Mouse (Mus musculus) thymus, adult 2 months (tissue): ENCODE data around the gene Aff3. TPM values are rescaled to one million over a fixed set of nuclear protein-coding genes. Genes with fewer than 3 reads are reported as not detected.

Experiments
- DNase-seq: peaks from one replicate; pipeline ENCODE4 v3.0.0; 2021
- H3K27ac ChIP-seq: fragments of 200-500 bp; 2 replicates; pipeline ENCODE4 v1.5.1; 2012; ENCODE audit warnings: low read length, control low read depth; ENCODE audit not compliant: control insufficient read depth, insufficient read depth
- H3K27me3 ChIP-seq: fragments of 200-500 bp; 2 replicates; pipeline ENCODE4 v1.6.1; 2012; ENCODE audit warnings: mild to moderate bottlenecking, low read length, moderate library complexity, mixed read lengths; ENCODE audit not compliant: control insufficient read depth, insufficient read depth
- H3K36me3 ChIP-seq: fragments of 200-500 bp; 2 replicates; pipeline ENCODE4 v1.6.1; 2012; ENCODE audit warnings: mild to moderate bottlenecking, low read length, moderate library complexity; ENCODE audit not compliant: control insufficient read depth, insufficient read depth
- H3K4me1 ChIP-seq: fragments of 200-500 bp; replicated peaks from 2 replicates; pipeline ENCODE4 v1.6.1; 2012; ENCODE audit warnings: low read length; ENCODE audit not compliant: control insufficient read depth, insufficient read depth
- H3K4me3 ChIP-seq: fragments of 200-500 bp; 2 replicates; pipeline ENCODE4 v1.5.1; 2012; ENCODE audit warnings: mild to moderate bottlenecking, low read length, control low read depth, moderate library complexity; ENCODE audit not compliant: control insufficient read depth, insufficient read depth
- CTCF ChIP-seq: fragments of 200-500 bp; IDR thresholded peaks from 2 replicates; pipeline ENCODE4 v1.5.1; 2012; ENCODE audit warnings: mild to moderate bottlenecking, control low read depth, low read length, moderate library complexity, borderline replicate concordance; ENCODE audit not compliant: control insufficient read depth, poor library complexity, insufficient read depth; ENCODE audit errors: extremely low read depth
- POLR2A ChIP-seq: fragments of 200-500 bp; IDR thresholded peaks from 2 replicates; pipeline ENCODE4 v1.6.1; 2012; ENCODE audit warnings: mild to moderate bottlenecking, low read length, control low read depth, moderate library complexity; ENCODE audit not compliant: control insufficient read depth, poor library complexity, insufficient read depth; ENCODE audit errors: extremely low read depth
- WGBS: fragments of 180-500 bp; shearing (Covaris S2); methylation state at CpG from one replicate; pipeline ENCODE4 v1.1.7; 2018; 5-methylcytosine and 5-hydroxymethylcytosine counted together
- polyA plus RNA-seq: library from polyadenylated mRNA; depleted of rRNA; stranded (reverse); fragments of >200 nt; gene quantifications from 2 replicates; pipeline ENCODE4 v1.2.3, GENCODE M21; 2012

The Aff3 gene
- polyA plus RNA-seq, 1 experiment, result 39.6 TPM

DNA sequence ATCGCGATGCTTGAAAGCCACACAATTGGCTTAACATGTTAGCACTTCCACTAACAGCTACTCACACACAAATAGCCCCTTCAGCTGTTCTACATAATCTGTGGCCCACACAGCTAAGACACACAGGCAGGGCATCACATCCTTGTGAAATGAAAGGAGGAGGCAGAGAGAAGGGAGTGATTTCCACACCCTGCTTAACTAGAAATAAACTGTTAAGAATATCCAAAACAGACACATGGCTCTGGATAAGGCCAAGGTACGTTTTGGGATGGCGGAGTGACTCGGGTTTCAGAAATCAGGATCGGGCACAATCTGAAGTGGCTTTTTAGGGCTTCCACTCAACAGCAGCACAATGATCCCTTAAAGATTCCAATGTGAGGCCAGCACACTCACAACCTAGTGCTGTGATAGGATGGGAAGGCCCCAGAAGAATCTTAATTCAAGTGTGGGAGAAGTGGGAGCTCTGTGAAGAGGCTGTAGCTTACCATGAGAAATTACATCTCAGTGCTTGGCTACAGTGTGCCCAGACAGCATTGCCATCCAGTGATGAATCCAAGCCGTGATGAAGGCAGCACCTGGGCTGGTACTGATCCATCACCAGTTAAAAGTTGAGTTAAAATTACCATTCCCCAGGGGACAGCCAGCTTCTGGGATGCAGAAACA lies 214.8 kb downstream of the Aff3 start:
- no peak for DNase-seq
- Histone ChIP-seq H3K4me1 (no peaks in the 10 kb centered on the region), H3K27me3 (no peaks in the 10 kb centered on the region), H3K36me3 (no peaks in the 10 kb centered on the region), H3K27ac (no peak overlapping the region), H3K4me3 (no peak overlapping the region)
- WGBS, result 96% methylated on average over 7 of the region's 7 CpGs
- TF ChIP-seq POLR2A (no peak), CTCF (no peak)

DNA sequence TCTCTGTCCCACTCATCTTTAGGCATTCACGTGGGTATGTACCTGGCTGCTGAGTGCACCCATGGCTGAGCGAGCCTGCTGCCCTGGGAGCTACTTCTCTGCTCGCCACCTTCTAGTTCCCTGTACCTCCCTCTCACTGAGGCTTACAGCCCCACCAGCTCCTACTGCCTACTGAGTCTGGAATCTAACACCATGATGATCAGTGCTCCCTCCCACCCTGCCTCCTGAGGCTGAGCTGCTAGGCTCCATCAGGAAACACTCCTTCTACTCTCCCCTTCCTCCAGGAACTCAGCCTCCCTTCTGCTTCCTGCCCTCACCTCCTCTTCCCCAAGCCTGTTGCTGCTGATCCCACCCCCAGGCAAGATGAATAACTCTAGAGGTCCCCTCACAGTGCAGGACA lies 215.9 kb downstream of the Aff3 start:
- no peaks in the 10 kb centered on the region for H3K4me1 ChIP-seq
- no peaks in the 10 kb centered on the region for H3K27me3 ChIP-seq
- WGBS, result 88% methylated on average over 3 of the region's 3 CpGs
- no peak overlapping the region for H3K4me3 ChIP-seq
- H3K27ac ChIP-seq, result no peak overlapping the region
- DNase-seq, result no peak
- TF ChIP-seq POLR2A (no peak), CTCF (no peak)
- no peaks in the 10 kb centered on the region for H3K36me3 ChIP-seq

DNA sequence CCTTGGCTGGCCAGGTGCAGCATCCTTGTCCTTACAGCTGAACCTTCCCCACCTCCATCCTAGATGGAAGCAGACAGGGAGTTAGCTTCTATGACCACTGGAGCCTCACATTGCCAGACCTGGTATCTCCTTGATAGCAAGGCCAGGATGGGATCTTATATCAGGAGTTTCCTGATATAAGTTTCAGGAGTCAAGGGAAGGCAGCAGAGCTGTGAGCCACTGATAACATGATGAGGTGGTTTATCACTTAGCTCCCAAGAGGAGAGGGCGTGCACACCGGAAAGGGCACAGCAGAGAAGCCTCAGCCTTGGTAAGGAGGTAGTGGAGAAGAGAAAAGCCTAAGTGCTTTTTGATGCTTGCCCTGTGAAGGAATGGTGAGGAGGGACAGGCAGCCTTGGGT lies 217.2 kb downstream of the Aff3 start:
- no peak for TF ChIP-seq POLR2A
- TF ChIP-seq CTCF, result no peak
- WGBS, result 100% methylated on average over 2 of the region's 2 CpGs

DNA sequence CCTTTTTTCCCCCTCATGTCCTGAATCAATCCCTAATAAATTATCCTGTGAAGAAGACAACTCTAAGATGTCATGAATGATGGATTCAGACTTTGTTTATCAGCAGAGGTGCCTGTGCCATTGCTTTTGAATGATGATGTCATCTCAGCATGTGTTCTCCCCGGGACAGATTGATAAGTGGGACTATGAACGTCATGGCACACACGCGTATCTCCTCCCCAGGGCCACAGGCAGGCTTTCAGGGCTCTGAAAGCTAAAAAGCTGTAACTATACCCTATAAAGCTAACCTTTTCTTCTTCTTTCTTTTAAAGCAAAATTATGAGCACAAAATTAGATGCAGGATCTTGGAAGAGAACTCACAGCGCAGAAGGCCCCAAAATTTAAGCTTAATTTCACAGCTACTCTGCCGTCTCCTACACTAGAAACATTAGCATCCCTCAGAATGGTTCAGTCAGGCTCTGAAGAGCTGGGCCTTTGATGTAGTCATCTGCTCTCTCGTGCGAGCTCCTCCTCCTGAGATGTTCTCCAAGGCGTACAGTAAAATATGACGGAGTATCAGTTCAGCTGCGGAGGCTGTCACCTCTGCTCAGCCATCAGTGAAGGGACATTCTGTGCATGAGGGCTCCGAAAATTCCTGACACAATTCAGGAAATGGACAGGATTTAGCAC lies 218.5 kb downstream of the Aff3 start:
- H3K36me3 ChIP-seq, result no peaks in the 10 kb centered on the region
- WGBS, result 96% methylated on average over 12 of the region's 12 CpGs
- no peak for DNase-seq
- H3K4me1 ChIP-seq, result no peaks in the 10 kb centered on the region
- H3K4me3 ChIP-seq, result no peak overlapping the region
- TF ChIP-seq CTCF (no peak), POLR2A (no peak)
- no peaks in the 10 kb centered on the region for H3K27me3 ChIP-seq
- no peak overlapping the region for H3K27ac ChIP-seq

More for the DNA sequence above, 217.2 kb downstream of the Aff3 start:
- Histone ChIP-seq H3K4me3 (no peak overlapping the region), H3K27me3 (no peaks in the 10 kb centered on the region), H3K36me3 (no peaks in the 10 kb centered on the region), H3K27ac (no peak overlapping the region), H3K4me1 (no peaks in the 10 kb centered on the region)
- no peak for DNase-seq

DNA sequence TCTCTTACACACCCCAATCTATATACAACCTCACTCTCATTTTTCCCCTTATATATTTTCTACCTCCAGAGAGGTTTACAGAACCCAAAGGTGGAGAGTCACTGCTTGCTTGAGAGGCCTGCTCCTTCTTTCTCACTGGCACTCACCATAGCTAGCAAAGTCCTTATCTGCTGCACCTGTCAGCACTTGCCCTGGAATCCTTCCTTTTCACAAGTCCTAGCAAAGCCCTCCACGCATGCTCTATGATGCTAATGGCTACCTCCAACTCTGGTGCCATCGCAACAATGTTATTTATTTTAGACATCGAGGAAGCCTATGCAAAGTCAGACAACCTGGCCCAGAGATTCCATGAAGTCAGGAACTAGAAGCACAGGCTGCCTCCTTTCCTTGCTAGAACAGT lies 221.9 kb downstream of the Aff3 start:
- TF ChIP-seq CTCF (no peak), POLR2A (no peak)
- Histone ChIP-seq H3K4me3 (no peak overlapping the region), H3K4me1 (no peaks in the 10 kb centered on the region), H3K27ac (no peak overlapping the region), H3K27me3 (no peaks in the 10 kb centered on the region), H3K36me3 (no peaks in the 10 kb centered on the region)
- DNase-seq, result no peak
- WGBS, result 92% methylated on average over 3 of the region's 3 CpGs

DNA sequence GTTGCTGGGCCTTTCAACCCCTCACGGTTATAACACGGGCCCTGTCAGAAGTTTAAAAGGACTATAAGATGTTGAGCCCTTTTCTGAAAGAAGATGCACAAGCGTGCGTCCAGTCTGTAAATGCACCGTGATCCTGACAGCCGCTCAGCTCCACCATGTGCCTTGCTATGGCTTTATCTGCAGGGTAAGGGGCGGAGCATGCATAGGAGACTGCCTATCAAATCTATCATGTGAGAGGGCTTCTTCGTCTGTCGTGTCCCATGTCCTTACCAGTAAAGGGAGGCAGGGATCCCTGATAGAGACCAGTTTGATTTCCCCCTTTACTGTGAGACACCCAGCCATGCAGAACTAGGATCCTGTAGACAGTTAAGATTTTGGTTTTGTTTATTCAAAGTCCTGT lies 222.3 kb downstream of the Aff3 start:
- Histone ChIP-seq H3K27ac (no peak overlapping the region), H3K27me3 (no peaks in the 10 kb centered on the region), H3K36me3 (no peaks in the 10 kb centered on the region), H3K4me3 (no peak overlapping the region), H3K4me1 (no peaks in the 10 kb centered on the region)
- 98% methylated on average over 9 of the region's 9 CpGs for WGBS
- no peak for DNase-seq
- no peak for TF ChIP-seq CTCF
- no peak for TF ChIP-seq POLR2A

DNA sequence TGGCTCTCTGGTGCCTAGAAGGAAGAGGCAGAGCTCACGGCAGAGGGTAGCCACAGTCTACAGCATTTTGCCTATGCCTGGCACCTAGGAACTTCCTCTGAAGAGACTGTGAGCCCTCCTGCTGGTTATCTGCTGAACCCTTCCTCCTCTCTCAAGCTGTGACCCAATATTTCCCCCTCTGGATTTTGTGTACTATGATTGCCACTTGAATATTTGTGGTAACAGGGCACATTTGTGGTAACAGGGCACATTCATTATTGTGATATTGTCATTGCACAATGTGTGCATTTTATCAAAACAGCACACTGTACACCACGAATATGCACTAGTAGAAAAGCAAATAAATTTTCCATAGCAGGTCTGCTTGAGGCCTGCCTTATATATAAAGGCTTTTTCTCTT lies 223.0 kb downstream of the Aff3 start:
- no peak overlapping the region for H3K4me3 ChIP-seq
- DNase-seq, result no peak
- H3K27ac ChIP-seq, result no peak overlapping the region
- no peaks in the 10 kb centered on the region for H3K4me1 ChIP-seq
- H3K36me3 ChIP-seq, result no peaks in the 10 kb centered on the region; the same call in 1 of the 2 replicates
- TF ChIP-seq CTCF, result no peak
- TF ChIP-seq POLR2A, result no peak
- 87% methylated on average over 2 of the region's 2 CpGs for WGBS
- no peaks in the 10 kb centered on the region for H3K27me3 ChIP-seq
